Mouse (Mus musculus) spleen, postnatal 4 days (tissue): ENCODE data around the gene Hnrnph3.

Experiments
- DNase-seq, 2 experiments: peaks; one replicate each; pipeline ENCODE4 v3.0.0; 2022; ENCODE audit warnings: low spot score in 2 of 2

The Hnrnph3 gene

GRCm38 (mm10) chr10:62987341-62987740 is 36.7 kb downstream of the Hnrnph3 start:
- DNase-seq = peak; percentile 62 to 83

DNA sequence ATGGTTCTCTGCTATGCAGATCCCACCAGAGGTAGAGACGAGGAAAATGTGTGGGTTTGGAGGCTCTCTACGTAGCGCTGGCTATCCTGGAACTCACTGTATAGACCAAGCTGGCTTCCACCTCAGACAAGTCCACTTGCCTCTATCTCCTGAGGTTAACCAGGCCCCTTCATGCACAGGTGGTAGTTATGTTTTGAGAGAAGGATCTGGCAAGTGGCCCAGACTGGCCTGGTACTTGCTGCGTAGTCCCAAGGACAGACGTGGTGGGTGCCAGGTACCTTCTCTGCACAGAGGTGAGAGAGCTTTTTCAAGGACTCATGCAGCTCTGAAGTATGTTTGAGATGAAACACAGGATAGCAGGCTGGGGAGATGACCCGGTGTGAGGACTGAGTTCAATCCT is 39.5 kb downstream of the Hnrnph3 start:
- DNase-seq = no peak

DNA sequence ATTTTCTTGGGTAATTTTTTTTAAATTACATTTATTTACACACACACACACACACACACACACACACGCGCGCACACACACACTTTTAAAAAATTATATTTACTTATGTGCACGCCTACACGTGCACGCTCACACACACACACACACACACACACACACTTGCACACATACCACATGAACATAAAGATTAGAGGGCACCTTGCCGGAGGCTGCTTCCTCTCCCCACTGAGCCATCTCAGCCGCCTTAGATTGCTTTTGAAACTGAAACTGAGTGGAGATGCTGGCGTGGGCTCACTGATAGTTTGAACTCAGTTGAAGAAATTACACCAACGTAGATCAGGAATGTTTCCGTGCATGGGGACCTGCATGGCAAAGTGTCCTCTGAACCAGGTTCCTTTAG is 39.9 kb downstream of the Hnrnph3 start:
- DNase-seq = no peak

GRCm38 (mm10) chr10:62980039-62980954 is 43.7 kb downstream of the Hnrnph3 start, which contains the start of gene Rufy2:
Rufy2 (plus strand) TSS chr10:62980223.
- peak; percentile 77 to 94 for DNase-seq

GRCm38 (mm10) chr10:62979667-62980038 is 44.4 kb downstream of the Hnrnph3 start:
- DNase-seq = no peak

DNA sequence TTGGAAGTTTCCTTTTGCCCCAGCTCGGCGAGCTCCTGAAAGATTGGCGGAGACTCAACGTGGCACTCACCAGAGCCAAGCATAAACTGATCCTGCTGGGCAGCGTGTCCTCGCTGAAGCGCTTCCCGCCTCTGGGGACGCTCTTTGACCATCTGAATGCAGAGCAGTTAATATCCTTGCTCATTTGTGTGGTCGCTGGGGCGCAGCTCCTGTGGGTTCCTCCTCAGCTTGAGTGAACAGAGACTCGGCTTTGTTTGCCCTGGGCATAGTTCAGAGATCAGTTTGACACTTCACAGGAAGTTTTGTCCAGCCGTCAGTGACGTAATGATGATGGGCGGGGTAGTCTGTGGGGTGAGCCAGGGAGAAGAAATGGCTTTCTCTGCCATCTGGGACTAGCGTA is 52.2 kb downstream of the Hnrnph3 start:
- no peak for DNase-seq

GRCm38 (mm10) chr10:62966291-62966690 is 57.7 kb downstream of the Hnrnph3 start:
- DNase-seq = no peak

DNA sequence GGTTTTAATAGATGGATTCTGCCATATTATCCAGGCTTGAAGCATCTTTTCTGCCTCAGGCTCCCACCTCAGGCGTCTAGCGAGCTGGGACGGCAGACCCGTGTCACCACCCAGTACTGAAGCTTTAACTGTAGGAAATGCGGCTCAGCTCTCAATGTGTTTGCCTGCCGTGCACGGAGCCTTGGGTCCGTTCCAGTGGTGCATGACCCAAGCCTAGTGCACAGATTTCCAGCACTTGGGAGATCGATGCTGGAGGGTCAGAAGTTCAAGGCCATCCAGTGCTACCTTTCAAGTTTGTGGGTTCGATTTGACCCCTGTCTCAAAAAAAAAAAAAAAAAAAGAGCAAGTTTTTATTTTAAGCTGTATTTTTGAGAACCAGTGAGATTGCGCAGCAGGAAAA is 58.2 kb downstream of the Hnrnph3 start:
- DNase-seq = no peak
